Comparison of ENCODE assay signal across 9 mouse cellular contexts in the genomic region with DNA sequence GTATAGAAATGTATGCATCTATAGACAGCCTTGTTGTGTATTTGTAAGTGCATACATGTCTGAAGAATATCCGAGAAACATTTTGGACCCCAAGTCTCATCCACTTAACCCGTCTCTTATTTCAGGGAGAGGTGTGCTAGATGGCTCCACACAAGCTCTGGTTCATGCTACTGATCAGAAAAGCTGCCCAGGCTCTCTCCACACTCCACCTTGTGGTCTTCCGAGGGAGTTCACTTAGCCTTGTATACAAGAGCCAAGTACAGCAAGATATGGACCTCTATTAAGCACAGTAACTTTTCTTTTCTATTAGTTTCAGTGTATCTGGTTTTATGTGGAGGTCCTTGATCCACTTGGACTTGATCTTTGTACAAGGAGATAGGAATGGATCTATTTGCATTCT. TPM values are rescaled to one million over a fixed set of nuclear protein-coding genes. Genes with fewer than 3 reads are reported as not detected.
A peak's percentile ranks its signal among the peaks of the same experiment; 100 is the strongest.
DNase-seq lines count a peak whose midpoint lies in the region; ATAC-seq lines count a peak whose summit lies in the region.
"Had no signal": no experiment of that assay in that cellular context is flagged by ENCODE, and none has a peak within 500 bp of the region (broad histone marks: within the 10 kb centered on the region; RNA-seq: fewer than 3 reads in every experiment).

No protein-coding gene starts in this region.

- no peaks in the 10 kb centered on the region for H3K36me3 ChIP-seq in kidney, embryonic 14.5 days (ENCODE audit: control insufficient read depth, insufficient read depth, low read length)
- H3K36me3 ChIP-seq in intestine, embryonic 15.5 days = no peaks in the 10 kb centered on the region
- H3K36me3 ChIP-seq: limb, embryonic 12.5 days had no signal

- ATAC-seq in kidney, embryonic 14.5 days (ENCODE audit: low FRiP score, low TSS enrichment) = no peak; the same call in 1 of the 2 replicates
- ATAC-seq in intestine, embryonic 15.5 days = peak; percentile 80; the same call in 1 of the 2 replicates

- no peaks in the 10 kb centered on the region for H3K4me1 ChIP-seq in kidney, embryonic 14.5 days (ENCODE audit: control insufficient read depth, insufficient read depth, low read length)
- no peaks in the 10 kb centered on the region for H3K4me1 ChIP-seq in intestine, embryonic 15.5 days (replicated peaks)
- H3K4me1 ChIP-seq: limb, embryonic 12.5 days had no signal

- no peak overlapping the region for H3K4me2 ChIP-seq in kidney, embryonic 14.5 days (replicated peaks; ENCODE audit: low read depth, low read length)
- no peak overlapping the region for H3K4me2 ChIP-seq in intestine, embryonic 15.5 days (replicated peaks)
- H3K4me2 ChIP-seq: limb, embryonic 12.5 days had no signal

- no peak overlapping the region for H3K9ac ChIP-seq in kidney, embryonic 14.5 days (ENCODE audit: low read depth, low read length)
- no peak overlapping the region for H3K9ac ChIP-seq in intestine, embryonic 15.5 days
- H3K9ac ChIP-seq: limb, embryonic 12.5 days had no signal

- no peaks in the 10 kb centered on the region for H3K9me3 ChIP-seq in kidney, embryonic 14.5 days (ENCODE audit: control insufficient read depth, low read length)
- H3K9me3 ChIP-seq in intestine, embryonic 15.5 days = no peaks in the 10 kb centered on the region
- H3K9me3 ChIP-seq: limb, embryonic 12.5 days had no signal

- WGBS in kidney, embryonic 14.5 days = 51% methylated on average over 3 of the region's 3 CpGs
- 47% methylated on average over 3 of the region's 3 CpGs for WGBS in intestine, embryonic 15.5 days

- no peaks in the 10 kb centered on the region for H3K27me3 ChIP-seq in kidney, embryonic 14.5 days (ENCODE audit: control insufficient read depth, insufficient read depth, low read length)
- H3K27me3 ChIP-seq in intestine, embryonic 15.5 days (replicated peaks) = no peaks in the 10 kb centered on the region
- H3K27me3 ChIP-seq: limb, embryonic 12.5 days had no signal

- no peak overlapping the region for H3K4me3 ChIP-seq in kidney, embryonic 14.5 days (ENCODE audit: low read length)
- H3K4me3 ChIP-seq in intestine, embryonic 15.5 days (replicated peaks) = no peak overlapping the region
- H3K4me3 ChIP-seq: limb, embryonic 12.5 days had no signal

- DNase-seq in kidney, adult 11 months = peak; percentile 48
- DNase-seq in B cell, adult 2 months = peak; percentile 39 to 42
- DNase-seq in ZHBTc4 (ENCODE audit: low read depth, low spot score) = peak; percentile 52
- DNase-seq in cerebellum, postnatal 36 days = peak; percentile 14 to 31
- peak; percentile 73 for DNase-seq in lung, postnatal 36 days
- DNase-seq in yolk sac, embryonic 10.5 days (ENCODE audit: low spot score) = no peak

- H3K27ac ChIP-seq in kidney, embryonic 14.5 days (ENCODE audit: low read depth, low read length) = no peak overlapping the region
- H3K27ac ChIP-seq in intestine, embryonic 15.5 days = no peak overlapping the region
- H3K27ac ChIP-seq: limb, embryonic 12.5 days had no signal

RNA-seq across cellular contexts. Expression of a gene that starts 36.9 kb away (rescaled TPM):
- polyA plus RNA-seq in kidney, embryonic 14.5 days (2014; fragmentation: Nextera tagmentation; extraction: Ambion mirVana) = 0.24 TPM in 1 of 2 replicates, not detected in the other
- polyA plus RNA-seq in intestine, embryonic 15.5 days (2015; fragmentation: Nextera tagmentation; extraction: Ambion mirVana) = 9.1 and 9.5 TPM in 2 replicates
- polyA plus RNA-seq: limb, embryonic 12.5 days had no signal
